Mouse (Mus musculus) testis, adult 2 months (tissue): ENCODE results near the gene Nxph1.

ENCODE experiments used
- CTCF ChIP-seq: fragments of 200-500 bp; IDR thresholded peaks from 2 replicates; pipeline ENCODE4 v1.5.1; 2012; ENCODE audit warnings: low read depth, mild to moderate bottlenecking, inconsistent platforms, low read length, moderate library complexity; ENCODE audit not compliant: control insufficient read depth, insufficient read depth, insufficient replicate concordance
- POLR2A ChIP-seq: fragments of 200-500 bp; IDR thresholded peaks from 2 replicates; pipeline ENCODE4 v1.6.1; 2012; ENCODE audit warnings: low read depth, mild to moderate bottlenecking, inconsistent platforms, low read length, moderate library complexity; ENCODE audit not compliant: control insufficient read depth

GRCm38 (mm10) chr6:9147966-9148365 lies 199.7 kb downstream of the Nxph1 start:
- TF ChIP-seq CTCF (no peak), POLR2A (no peak)
